Mouse (Mus musculus) hindbrain, embryonic 12.5 days (tissue): ENCODE data around the gene Lpar1. TPM values are rescaled to one million over a fixed set of nuclear protein-coding genes. Genes with fewer than 3 reads are reported as not detected.

Experiments used
- ATAC-seq: fragments of 200-750 bp; cut with Nextera tagmentation; 2 replicates; pipeline ENCODE4 v1.8.0; 2017; ENCODE audit warnings: moderate TSS enrichment; ENCODE audit not compliant: low FRiP score
- H3K27ac ChIP-seq: fragments of 300-500 bp; sonication (generic); 2 replicates; pipeline ENCODE4 v1.5.1; 2016; ENCODE audit warnings: mild to moderate bottlenecking
- H3K27me3 ChIP-seq: fragments of 300-500 bp; sonication (generic); 2 replicates; pipeline ENCODE4 v1.6.1; 2016; ENCODE audit warnings: mild to moderate bottlenecking
- H3K36me3 ChIP-seq: fragments of 300-500 bp; sonication (generic); 2 replicates; pipeline ENCODE4 v1.6.1; 2016; ENCODE audit warnings: mild to moderate bottlenecking
- H3K4me1 ChIP-seq: fragments of 300-500 bp; sonication (generic); 2 replicates; pipeline ENCODE4 v1.6.1; 2016
- H3K4me2 ChIP-seq: fragments of 300-500 bp; sonication (generic); replicated peaks from 2 replicates; pipeline ENCODE4 v1.6.1; 2016; ENCODE audit warnings: mild to moderate bottlenecking
- H3K4me3 ChIP-seq: fragments of 300-500 bp; sonication (generic); 2 replicates; pipeline ENCODE4 v1.5.1; 2016; ENCODE audit warnings: mild to moderate bottlenecking
- H3K9ac ChIP-seq: fragments of 300-500 bp; sonication (generic); 2 replicates; pipeline ENCODE4 v1.6.1; 2016; ENCODE audit warnings: mild to moderate bottlenecking, moderate library complexity
- H3K9me3 ChIP-seq: fragments of 300-500 bp; sonication (generic); replicated peaks from 2 replicates; pipeline ENCODE4 v1.6.1; 2016; ENCODE audit warnings: mild to moderate bottlenecking
- WGBS: fragments of 180-500 bp; shearing (Covaris S2); methylation state at CpG from one replicate; pipeline ENCODE4 v1.1.7; 2016; 5-methylcytosine and 5-hydroxymethylcytosine counted together
- polyA plus RNA-seq: library from polyadenylated mRNA; unstranded; fragments of >200 nt; fragmentation: Nextera tagmentation; extraction: Ambion mirVana; gene quantifications from 2 replicates; pipeline ENCODE4 v1.2.1, GENCODE M21; 2016

Gene Lpar1
- polyA plus RNA-seq: 63.6 and 78.1 TPM in 2 replicates

DNA sequence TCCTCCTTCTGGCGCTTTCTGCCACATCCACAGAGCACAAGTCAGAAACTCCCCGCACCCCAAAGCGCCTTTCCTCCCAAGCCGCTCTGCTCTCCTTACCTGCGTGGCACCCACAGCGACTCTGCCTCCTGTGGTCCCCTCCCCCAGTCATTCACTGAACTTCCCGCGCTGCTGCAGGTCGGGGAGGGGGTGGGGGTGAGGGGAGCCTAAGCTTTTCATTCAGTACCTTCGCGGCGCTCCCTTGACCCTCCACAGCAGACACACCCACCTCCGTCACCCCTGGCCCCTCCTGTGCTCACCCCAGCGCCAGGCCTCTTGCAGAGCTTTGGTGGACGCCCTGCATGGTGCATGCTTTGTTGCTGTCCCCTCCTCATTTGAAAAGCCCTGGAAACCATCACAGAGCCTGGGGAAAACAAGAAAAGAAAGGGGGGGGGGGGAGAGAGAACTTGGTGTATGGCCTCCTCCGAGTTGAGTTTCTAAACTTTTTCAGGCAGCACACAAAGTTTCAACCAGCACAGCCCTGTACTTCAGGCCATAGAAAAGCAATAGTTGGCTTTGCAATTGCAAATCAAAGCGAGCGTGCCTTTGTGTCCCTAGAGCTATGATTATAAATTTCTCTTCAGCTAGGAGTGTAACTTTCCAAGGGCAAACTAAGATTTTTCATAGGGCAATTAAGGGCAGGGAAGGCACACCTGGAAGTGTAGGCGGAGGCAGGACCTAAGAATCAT, at the start of gene Lpar1:
TSS of gene Lpar1 (minus strand) at position 268 of the 728 bp plus-strand sequence.
- ATAC-seq: peak; percentile 65
- Histone ChIP-seq H3K4me3 (peak within 1 kb of the TSS; percentile 70), H3K9ac (peak within 1 kb of the TSS; percentile 73), H3K9me3 (no peaks in the 10 kb centered on the region), H3K27me3 (peaks cover 8% of the 10 kb centered on the region), H3K4me1 (peaks cover 13% of the 10 kb centered on the region), H3K4me2 (peak within 1 kb of the TSS; percentile 88), H3K27ac (peak within 1 kb of the TSS; percentile 68), H3K36me3 (no peaks in the 10 kb centered on the region)
- WGBS: 3% methylated on average over 19 of the region's 19 CpGs

DNA sequence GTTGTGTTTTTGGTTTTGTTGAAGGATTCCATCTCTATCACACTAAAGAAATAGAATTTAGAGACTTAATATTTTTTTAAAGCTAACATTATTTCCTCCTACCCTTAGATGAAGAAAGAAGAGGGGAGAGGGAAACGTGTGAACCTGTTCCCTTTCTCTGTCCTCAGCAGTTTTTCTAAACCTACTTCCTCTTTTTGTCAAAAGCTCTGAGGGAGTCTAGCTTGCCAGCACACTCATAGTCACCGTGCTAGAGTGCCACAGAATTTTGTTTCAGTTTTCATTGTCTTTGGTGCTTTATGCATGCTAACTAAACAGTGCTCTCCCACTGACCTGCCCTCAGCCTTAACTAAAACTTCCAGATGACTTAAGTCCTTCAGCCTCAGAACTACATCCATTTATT, 32.2 kb upstream of the Lpar1 start:
- H3K36me3 ChIP-seq: no peaks in the 10 kb centered on the region
- WGBS: 39% methylated on average over 2 of the region's 2 CpGs

DNA sequence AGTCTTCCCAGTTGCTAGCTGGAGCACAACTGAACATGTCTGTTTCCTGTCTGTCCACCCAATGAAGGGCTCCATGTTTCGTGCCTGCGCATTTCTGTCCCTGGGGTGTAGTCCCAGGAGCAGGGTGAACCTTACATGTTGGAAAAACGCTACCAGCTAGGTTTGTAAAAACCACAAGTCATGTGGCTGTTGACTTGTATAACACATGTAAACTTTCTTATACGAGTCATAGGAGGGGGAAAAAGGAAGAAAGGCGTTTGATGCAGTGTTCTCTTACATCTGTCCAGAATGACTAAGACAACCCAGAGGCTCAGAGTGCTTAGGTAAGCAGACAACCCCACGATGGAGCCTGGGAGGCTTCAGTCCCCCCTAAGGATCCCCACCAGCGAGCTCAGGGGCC, 27.5 kb upstream of the Lpar1 start:
- Histone ChIP-seq H3K9ac (no peak overlapping the region), H3K4me1 (no peaks in the 10 kb centered on the region), H3K27ac (no peak overlapping the region), H3K4me2 (no peak overlapping the region), H3K27me3 (no peaks in the 10 kb centered on the region), H3K4me3 (no peak overlapping the region), H3K36me3 (no peaks in the 10 kb centered on the region), H3K9me3 (no peaks in the 10 kb centered on the region)
- 83% methylated on average over 7 of the region's 7 CpGs for WGBS
- no peak for ATAC-seq

More for the DNA sequence above, 32.2 kb upstream of the Lpar1 start:
- Histone ChIP-seq H3K9ac (no peak overlapping the region), H3K4me3 (no peak overlapping the region), H3K27me3 (no peaks in the 10 kb centered on the region), H3K27ac (no peak overlapping the region), H3K4me1 (no peaks in the 10 kb centered on the region), H3K9me3 (no peaks in the 10 kb centered on the region), H3K4me2 (no peak overlapping the region)
- no peak for ATAC-seq

DNA sequence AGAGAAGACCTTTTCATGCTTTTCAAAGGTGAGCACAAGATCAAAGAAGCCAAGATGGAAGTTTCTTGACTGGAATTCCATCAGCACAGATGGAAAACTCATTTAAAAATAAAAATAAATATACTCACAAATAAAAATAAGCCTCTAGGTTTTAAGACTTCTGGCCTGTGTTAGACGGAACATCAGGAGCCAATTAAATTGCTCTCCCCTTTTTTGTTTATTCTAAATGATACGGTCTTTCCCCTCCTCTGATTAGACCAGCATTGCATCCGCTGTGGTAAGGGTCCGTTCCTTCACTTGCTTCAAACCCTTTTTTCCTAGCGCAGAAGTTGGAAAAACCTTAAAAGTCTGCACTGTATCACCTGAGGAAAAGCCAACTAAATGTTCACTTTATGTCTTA, 26.8 kb upstream of the Lpar1 start:
- H3K9ac ChIP-seq: no peak overlapping the region
- no peaks in the 10 kb centered on the region for H3K4me1 ChIP-seq
- H3K36me3 ChIP-seq: no peaks in the 10 kb centered on the region
- H3K4me3 ChIP-seq: no peak overlapping the region
- no peaks in the 10 kb centered on the region for H3K9me3 ChIP-seq
- H3K27ac ChIP-seq: no peak overlapping the region
- no peak overlapping the region for H3K4me2 ChIP-seq
- ATAC-seq: no peak
- H3K27me3 ChIP-seq: no peaks in the 10 kb centered on the region
- WGBS: 81% methylated on average over 5 of the region's 5 CpGs

DNA sequence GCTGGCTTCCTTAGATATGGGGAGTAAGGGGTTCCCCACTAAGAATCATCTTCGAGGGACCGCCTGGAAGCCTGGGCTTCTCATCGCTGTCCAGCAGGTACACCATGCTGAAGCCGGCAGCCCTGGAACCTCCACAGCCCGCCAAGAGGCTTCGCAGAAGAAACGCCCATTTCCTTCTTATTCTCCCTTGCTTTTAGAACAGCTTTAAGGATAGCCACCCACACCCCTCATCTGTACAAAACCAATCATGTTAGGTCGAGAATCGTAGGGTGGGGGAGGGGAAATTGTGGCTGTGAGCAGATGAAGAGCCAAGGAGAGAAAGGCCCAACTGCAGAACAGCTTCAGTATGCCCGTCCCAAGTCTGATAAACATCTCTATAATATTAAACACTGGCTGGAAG, 26.4 kb upstream of the Lpar1 start:
- Histone ChIP-seq H3K4me1 (no peaks in the 10 kb centered on the region), H3K9ac (no peak overlapping the region), H3K4me3 (no peak overlapping the region), H3K9me3 (no peaks in the 10 kb centered on the region), H3K4me2 (no peak overlapping the region), H3K36me3 (no peaks in the 10 kb centered on the region), H3K27me3 (no peaks in the 10 kb centered on the region), H3K27ac (no peak overlapping the region)
- ATAC-seq: no peak
- 69% methylated on average over 10 of the region's 10 CpGs for WGBS

DNA sequence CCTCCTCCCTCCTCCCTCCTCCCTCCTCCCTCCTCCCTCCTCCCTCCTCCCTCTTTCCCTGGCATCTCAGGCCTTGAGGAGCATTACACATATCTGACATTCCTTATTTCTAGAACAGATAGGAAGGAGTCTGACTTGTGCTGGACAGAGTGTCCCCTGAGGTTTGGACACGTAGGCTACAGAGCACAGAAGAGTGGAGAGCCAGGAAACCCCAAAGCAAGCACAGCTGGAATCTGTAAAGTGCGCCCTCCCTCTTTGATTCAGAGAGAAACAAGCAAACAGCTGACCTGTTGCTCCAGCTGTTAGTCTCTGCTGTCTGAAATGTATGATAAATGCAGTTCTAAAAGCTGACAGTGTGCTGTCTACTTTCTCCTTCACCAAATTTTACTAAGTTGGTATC, 24.8 kb upstream of the Lpar1 start:
- Histone ChIP-seq H3K4me2 (no peak overlapping the region), H3K27me3 (no peaks in the 10 kb centered on the region), H3K27ac (no peak overlapping the region), H3K4me1 (no peaks in the 10 kb centered on the region), H3K4me3 (no peak overlapping the region), H3K9me3 (no peaks in the 10 kb centered on the region), H3K36me3 (no peaks in the 10 kb centered on the region), H3K9ac (no peak overlapping the region)
- ATAC-seq: no peak
- WGBS: 39% methylated on average over 2 of the region's 2 CpGs

GRCm38 (mm10) chr4:58577382-58578048, 23.8 kb upstream of the Lpar1 start:
- WGBS: 51% methylated on average over 5 of the region's 5 CpGs
- ATAC-seq: no peak

DNA sequence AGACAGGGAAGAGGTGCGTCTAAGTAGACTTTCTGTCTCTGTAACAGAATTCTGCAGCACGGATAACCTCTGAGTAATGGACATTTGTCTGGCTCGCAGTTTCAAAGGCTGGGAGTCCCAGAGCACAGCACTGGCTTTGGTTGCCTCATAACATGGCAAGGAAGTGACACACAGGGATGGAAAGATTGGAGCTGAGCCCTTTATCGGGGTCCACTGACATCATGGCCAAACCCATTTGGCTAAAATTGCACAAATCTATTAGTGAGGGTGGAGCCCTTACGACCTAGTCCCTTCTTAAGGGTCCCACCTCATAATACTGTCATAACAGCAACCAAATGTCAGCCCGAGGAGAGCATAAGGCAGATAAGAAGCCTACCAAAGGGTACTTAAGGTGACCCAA, 22.1 kb upstream of the Lpar1 start:
- WGBS: 88% methylated on average over 6 of the region's 6 CpGs
- no peaks in the 10 kb centered on the region for H3K9me3 ChIP-seq
- ATAC-seq: no peak
- H3K9ac ChIP-seq: no peak overlapping the region
- H3K4me3 ChIP-seq: no peak overlapping the region
- no peak overlapping the region for H3K27ac ChIP-seq
- H3K4me2 ChIP-seq: no peak overlapping the region
- no peaks in the 10 kb centered on the region for H3K27me3 ChIP-seq
- no peaks in the 10 kb centered on the region for H3K4me1 ChIP-seq
- H3K36me3 ChIP-seq: no peaks in the 10 kb centered on the region

More at GRCm38 (mm10) chr4:58577382-58578048, 23.8 kb upstream of the Lpar1 start:
- Histone ChIP-seq H3K9me3 (no peaks in the 10 kb centered on the region), H3K4me3 (no peak overlapping the region), H3K9ac (no peak overlapping the region), H3K27me3 (no peaks in the 10 kb centered on the region), H3K36me3 (no peaks in the 10 kb centered on the region), H3K4me1 (no peaks in the 10 kb centered on the region), H3K27ac (no peak overlapping the region), H3K4me2 (no peak overlapping the region)

- no peaks in the 10 kb centered on the region for H3K36me3 ChIP-seq
- H3K4me3 ChIP-seq: no peak overlapping the region
- no peak overlapping the region for H3K9ac ChIP-seq
- no peaks in the 10 kb centered on the region for H3K4me1 ChIP-seq
- no peak overlapping the region for H3K4me2 ChIP-seq
- no peak for ATAC-seq
- H3K9me3 ChIP-seq: no peaks in the 10 kb centered on the region
- H3K27me3 ChIP-seq: no peaks in the 10 kb centered on the region
- no peak overlapping the region for H3K27ac ChIP-seq
- 80% methylated on average over 6 of the region's 6 CpGs for WGBS
Observed at GRCm38 (mm10) chr4:58574024-58574423, 20.3 kb upstream of the Lpar1 start.

GRCm38 (mm10) chr4:58572446-58572845, 18.7 kb upstream of the Lpar1 start:
- no peak overlapping the region for H3K4me3 ChIP-seq
- H3K36me3 ChIP-seq: no peaks in the 10 kb centered on the region
- no peaks in the 10 kb centered on the region for H3K9me3 ChIP-seq
- no peak overlapping the region for H3K4me2 ChIP-seq
- no peak for ATAC-seq
- no peak overlapping the region for H3K27ac ChIP-seq
- no peaks in the 10 kb centered on the region for H3K27me3 ChIP-seq
- WGBS: 69% methylated on average over 2 of the region's 2 CpGs
- no peak overlapping the region for H3K9ac ChIP-seq
- no peaks in the 10 kb centered on the region for H3K4me1 ChIP-seq

GRCm38 (mm10) chr4:58571661-58572060, 18.0 kb upstream of the Lpar1 start:
- H3K36me3 ChIP-seq: no peaks in the 10 kb centered on the region
- H3K27me3 ChIP-seq: no peaks in the 10 kb centered on the region
- H3K27ac ChIP-seq: no peak overlapping the region
- WGBS: 12% methylated on average over 3 of the region's 3 CpGs
- no peak for ATAC-seq
- no peak overlapping the region for H3K4me2 ChIP-seq
- no peak overlapping the region for H3K9ac ChIP-seq
- H3K4me3 ChIP-seq: no peak overlapping the region
- H3K9me3 ChIP-seq: no peaks in the 10 kb centered on the region
- no peaks in the 10 kb centered on the region for H3K4me1 ChIP-seq

DNA sequence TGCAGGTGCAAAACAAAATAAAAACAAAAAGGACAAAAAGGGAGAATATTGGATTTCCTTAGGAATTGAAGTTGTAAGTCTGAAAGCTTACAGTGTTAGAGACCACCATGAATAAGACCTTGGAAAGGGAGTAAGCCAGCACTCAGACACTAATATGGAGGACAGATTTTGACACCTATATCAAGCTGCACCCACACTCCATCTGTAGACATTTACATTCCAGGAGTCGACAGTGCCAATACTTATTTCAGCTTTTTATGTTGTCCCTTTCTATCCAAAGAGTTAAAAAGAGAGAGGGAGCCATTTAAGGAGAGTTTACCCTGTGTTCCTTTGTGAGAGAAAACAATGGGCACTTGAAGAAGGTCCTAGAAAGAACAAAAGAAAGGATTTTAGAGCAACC, 17.5 kb upstream of the Lpar1 start:
- ATAC-seq: no peak

GRCm38 (mm10) chr4:58568486-58568885, 14.8 kb upstream of the Lpar1 start:
- WGBS: 75% methylated on average over 8 of the region's 8 CpGs
- ATAC-seq: no peak
- no peaks in the 10 kb centered on the region for H3K9me3 ChIP-seq
- H3K4me2 ChIP-seq: no peak overlapping the region
- H3K27ac ChIP-seq: no peak overlapping the region
- H3K4me1 ChIP-seq: no peaks in the 10 kb centered on the region
- no peaks in the 10 kb centered on the region for H3K36me3 ChIP-seq
- no peak overlapping the region for H3K4me3 ChIP-seq
- H3K9ac ChIP-seq: no peak overlapping the region
- no peaks in the 10 kb centered on the region for H3K27me3 ChIP-seq

More for the DNA sequence above, 17.5 kb upstream of the Lpar1 start:
- H3K36me3 ChIP-seq: no peaks in the 10 kb centered on the region
- no peak overlapping the region for H3K4me3 ChIP-seq
- H3K27ac ChIP-seq: no peak overlapping the region
- no peaks in the 10 kb centered on the region for H3K27me3 ChIP-seq
- 25% methylated on average over 1 of the region's 1 CpGs for WGBS
- H3K4me2 ChIP-seq: no peak overlapping the region
- H3K9ac ChIP-seq: no peak overlapping the region
- no peaks in the 10 kb centered on the region for H3K4me1 ChIP-seq
- no peaks in the 10 kb centered on the region for H3K9me3 ChIP-seq
